Mouse (Mus musculus): Measurements from ENCODE around the gene Gm10392.

DNA sequence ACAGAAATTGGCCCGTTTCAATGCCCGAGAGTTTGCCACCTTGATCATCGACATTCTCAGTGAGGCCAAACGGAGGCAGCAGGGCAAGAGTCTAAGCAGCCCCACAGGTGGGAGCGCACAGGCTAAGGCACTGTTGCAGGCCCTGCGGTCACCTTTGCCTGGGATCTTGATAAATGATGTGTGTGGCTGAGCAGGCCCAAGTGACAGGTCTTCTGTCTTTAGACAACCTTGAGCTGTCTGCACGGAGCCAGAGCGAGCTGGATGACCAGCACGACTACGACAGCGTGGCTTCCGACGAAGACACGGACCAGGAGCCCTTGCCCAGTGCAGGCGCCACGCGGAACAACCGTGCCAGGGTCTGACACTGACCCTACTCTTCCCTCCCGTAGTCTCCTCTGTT is 14.6 kb downstream of the Gm10392 start:
- TF ChIP-seq CTCF (IDR thresholded peaks at IDR 0.05; ENCODE audit: low read depth) (no peak), EP300 (optimal IDR thresholded peaks at IDR 0.05) (no peak)

Data from stomach, postnatal 0 days (tissue).